Mouse (Mus musculus) MEL (cell line): ENCODE data around the gene Cyp2c37.
"Not testable (repeated sequence)": the region's sequence is repeated elsewhere in the genome, so short reads cannot be mapped to it uniquely, and the experiment has no call there.

Experiments
- GATA1 ChIP-seq: IDR thresholded peaks from 2 replicates; pipeline ENCODE4 v1.6.1; 2011; ENCODE audit warnings: low read depth, low read length, improper control_type of control experiment
- MAFK ChIP-seq: IDR thresholded peaks from 2 replicates; pipeline ENCODE4 v1.6.1; 2011; ENCODE audit warnings: low read depth, mild to moderate bottlenecking, low read length, improper control_type of control experiment, borderline replicate concordance
- MEF2A ChIP-seq: IDR thresholded peaks from 2 replicates; pipeline ENCODE4 v1.6.1; 2014; ENCODE audit warnings: low read depth, mild to moderate bottlenecking, inconsistent platforms, low read length, improper control_type of control experiment; ENCODE audit not compliant: poor library complexity, insufficient replicate concordance, severe bottlenecking; ENCODE audit errors: extremely low read depth
- MYC ChIP-seq: IDR thresholded peaks from 2 replicates; pipeline ENCODE4 v1.6.1; 2011; ENCODE audit warnings: low read depth, mild to moderate bottlenecking, low read length, improper control_type of control experiment, moderate library complexity
- POLR2A ChIP-seq, 2 experiments: IDR thresholded peaks; 2 replicates each; pipeline ENCODE4 v1.6.1; 2011 to 2012; ENCODE audit warnings: low read length in 2 of 2, mild to moderate bottlenecking in 2 of 2, control low read depth in 1 of 2, improper control_type of control experiment in 1 of 2, low read depth in 1 of 2, moderate library complexity in 1 of 2; ENCODE audit not compliant: control insufficient read depth in 1 of 2, insufficient read depth in 1 of 2, poor library complexity in 1 of 2
- SMC3 ChIP-seq: IDR thresholded peaks from 2 replicates; pipeline ENCODE4 v1.6.1; 2011; ENCODE audit warnings: low read depth, low read length, improper control_type of control experiment
- TBP ChIP-seq: IDR thresholded peaks from 2 replicates; pipeline ENCODE4 v1.8.0; 2011; ENCODE audit warnings: low read depth, low read length, improper control_type of control experiment
- ZC3H11A ChIP-seq: IDR thresholded peaks from 2 replicates; pipeline ENCODE4 v1.6.1; 2012; ENCODE audit warnings: low read depth, mild to moderate bottlenecking, inconsistent platforms, low read length, improper control_type of control experiment
- ZNF384 ChIP-seq: IDR thresholded peaks from 2 replicates; pipeline ENCODE4 v1.6.1; 2012; ENCODE audit warnings: low read depth, mild to moderate bottlenecking, inconsistent platforms, low read length, improper control_type of control experiment

DNA sequence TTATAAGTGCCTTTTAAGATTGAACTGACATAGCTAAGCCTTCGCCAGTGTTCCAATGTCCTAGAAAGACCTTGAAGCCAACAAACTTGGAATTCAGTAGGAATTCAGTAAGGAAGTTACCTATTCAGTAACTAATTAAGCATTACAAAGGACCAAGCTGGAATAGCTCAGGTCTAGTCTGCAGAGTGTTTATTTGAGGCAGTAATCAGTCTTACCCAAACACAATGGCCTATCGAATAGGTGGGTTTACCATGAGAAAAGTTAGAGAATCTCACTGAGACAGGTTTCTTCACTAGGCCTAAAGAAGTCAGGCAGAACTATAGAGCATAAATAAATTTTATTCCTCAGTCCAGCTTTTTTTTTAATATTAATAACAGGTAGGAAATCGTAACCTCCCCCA is 21.1 kb upstream of the Cyp2c37 start:
- TF ChIP-seq MEF2A; POLR2A (IDR thresholded peaks at IDR 0.05; ENCODE audit: control insufficient read depth in 1 of 2, insufficient read depth in 1 of 2, low read depth in 1 of 2, low read length in 2 of 2, poor library complexity in 1 of 2); SMC3; ZC3H11A; MAFK; ZNF384; MYC; TBP; GATA1: not testable (repeated sequence)
